Mouse (Mus musculus) myocyte (in vitro differentiated cells): ENCODE measurements around the gene Gm20388. TPM values are rescaled to one million over a fixed set of nuclear protein-coding genes. Genes with fewer than 3 reads are reported as not detected.

Experiments
- H3K27me3 ChIP-seq: one replicate; pipeline ENCODE4 v1.6.1; 2011; ENCODE audit not compliant: control insufficient read depth, insufficient read depth, insufficient read length
- H3K36me3 ChIP-seq: one replicate; pipeline ENCODE4 v1.6.1; 2011; ENCODE audit not compliant: control insufficient read depth, insufficient read depth
- H3K4me2 ChIP-seq: one replicate; pipeline ENCODE4 v1.6.1; 2011; ENCODE audit warnings: low read depth, control low read depth
- H3K4me3 ChIP-seq: one replicate; pipeline ENCODE4 v1.5.1; 2011; ENCODE audit warnings: mild to moderate bottlenecking, control low read depth, moderate library complexity
- H3K79me2 ChIP-seq: one replicate; pipeline ENCODE4 v1.6.1; 2011; ENCODE audit not compliant: control insufficient read depth, insufficient read depth
- H3ac ChIP-seq: one replicate; pipeline ENCODE4 v1.6.1; 2011; ENCODE audit not compliant: control insufficient read depth, insufficient read length
- CEBPB ChIP-seq: IDR thresholded peaks from 2 replicates; pipeline ENCODE4 v1.6.1; 2011; ENCODE audit warnings: mild to moderate bottlenecking, moderate library complexity; ENCODE audit not compliant: poor library complexity, insufficient read depth, severe bottlenecking
- E2F4 ChIP-seq: IDR thresholded peaks from one replicate; pipeline ENCODE4 v1.6.1; 2011; ENCODE audit warnings: mild to moderate bottlenecking, control low read depth, moderate library complexity; ENCODE audit not compliant: insufficient read depth
- MAX ChIP-seq: IDR thresholded peaks from one replicate; pipeline ENCODE4 v1.6.1; 2011; ENCODE audit warnings: low read depth, mild to moderate bottlenecking, control low read depth
- MYOD1 ChIP-seq, 3 experiments: IDR thresholded peaks; one replicate each; pipeline ENCODE4 v1.6.1; 2011; ENCODE audit warnings: control low read depth in 2 of 3, low read depth in 2 of 3, mild to moderate bottlenecking in 2 of 3, moderate library complexity in 1 of 3; ENCODE audit not compliant: insufficient read length in 2 of 3, control insufficient read depth in 1 of 3
- MYOG ChIP-seq, 3 experiments: IDR thresholded peaks; one replicate each; pipeline ENCODE4 v1.6.1; 2011; ENCODE audit warnings: control low read depth in 2 of 3, low read depth in 2 of 3, mild to moderate bottlenecking in 2 of 3; ENCODE audit not compliant: insufficient read length in 2 of 3, control insufficient read depth in 1 of 3, insufficient read depth in 1 of 3
- POLR2A ChIP-seq: IDR thresholded peaks from one replicate; pipeline ENCODE4 v1.6.1; 2011; ENCODE audit warnings: low read depth, mild to moderate bottlenecking, control low read depth, moderate library complexity; ENCODE audit not compliant: insufficient read length
- POLR2AphosphoS2 ChIP-seq: IDR thresholded peaks from one replicate; pipeline ENCODE4 v1.6.1; 2011; ENCODE audit warnings: low read depth, control low read depth; ENCODE audit not compliant: insufficient read length
- REST ChIP-seq: IDR thresholded peaks from one replicate; pipeline ENCODE4 v1.6.1; 2011; ENCODE audit warnings: mild to moderate bottlenecking, control low read depth, moderate library complexity; ENCODE audit not compliant: insufficient read depth, insufficient read length
- SRF ChIP-seq: IDR thresholded peaks from one replicate; pipeline ENCODE4 v1.6.1; 2011; ENCODE audit warnings: low read depth; ENCODE audit not compliant: control insufficient read depth, insufficient read length
- TCF12 ChIP-seq: IDR thresholded peaks from one replicate; pipeline ENCODE4 v1.6.1; 2011; ENCODE audit warnings: mild to moderate bottlenecking, control low read depth; ENCODE audit not compliant: poor library complexity, insufficient read depth, severe bottlenecking
- TCF3 ChIP-seq: IDR thresholded peaks from one replicate; pipeline ENCODE4 v1.6.1; 2011; ENCODE audit warnings: low read depth, control low read depth; ENCODE audit not compliant: insufficient read length
- USF1 ChIP-seq: IDR thresholded peaks from one replicate; pipeline ENCODE4 v1.6.1; 2011; ENCODE audit warnings: low read depth, mild to moderate bottlenecking, control low read depth, moderate library complexity
- polyA plus RNA-seq: library from polyadenylated mRNA; unstranded; fragments of >200 nt; fragmentation: generic; extraction: Trizol; gene quantifications from one replicate; pipeline ENCODE4 v1.2.1, GENCODE M21; 2012; ENCODE audit warnings: missing spikeins

The Gm20388 gene
- polyA plus RNA-seq, 1 experiment: 15.3 TPM

GRCm38 (mm10) chr8:124323356-124323755 lies 4412.7 kb downstream of the Gm20388 start:
- TF ChIP-seq POLR2A: no peak
- TF ChIP-seq TCF3: no peak

DNA sequence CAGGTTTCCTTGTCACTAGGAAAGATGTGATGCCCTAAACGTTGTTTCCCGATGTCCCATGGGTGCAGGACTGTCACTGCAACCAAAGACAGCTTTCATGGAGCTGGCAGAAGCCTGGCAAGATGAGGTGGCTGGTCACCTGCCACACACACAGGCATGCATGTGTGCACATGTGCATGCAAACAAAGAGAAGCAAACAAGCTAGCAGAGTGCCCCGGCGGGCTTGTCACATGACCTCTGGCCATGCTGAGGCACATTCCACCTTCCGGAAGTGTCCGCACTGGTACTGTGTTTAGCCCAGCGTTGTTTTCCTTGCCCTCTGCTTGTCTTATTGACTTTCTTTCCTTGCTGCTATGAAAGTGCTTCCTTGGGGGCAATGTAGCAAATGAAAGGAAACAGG lies 4417.6 kb downstream of the Gm20388 start:
- Histone ChIP-seq H3ac (no peak overlapping the region), H3K79me2 (no peaks in the 10 kb centered on the region), H3K4me2 (no peak overlapping the region), H3K27me3 (no peaks in the 10 kb centered on the region), H3K4me3 (no peak overlapping the region), H3K36me3 (peaks cover 19% of the 10 kb centered on the region)
- no peak for TF ChIP-seq REST
- no peak for TF ChIP-seq SRF
- TF ChIP-seq POLR2AphosphoS2: no peak
- TF ChIP-seq MYOG (IDR thresholded peaks at IDR 0.05; ENCODE audit: control insufficient read depth in 1 of 3, insufficient read depth in 1 of 3, insufficient read length in 2 of 3, low read depth in 2 of 3): no peak
- TF ChIP-seq TCF12: no peak
- no peak for TF ChIP-seq MYOD1 (IDR thresholded peaks at IDR 0.05; ENCODE audit: control insufficient read depth in 1 of 3, insufficient read length in 2 of 3, low read depth in 2 of 3)
- TF ChIP-seq TCF3: no peak
- TF ChIP-seq USF1: no peak
- TF ChIP-seq MAX: no peak

More at GRCm38 (mm10) chr8:124323356-124323755, 4412.7 kb downstream of the Gm20388 start:
- H3K27me3 ChIP-seq: no peaks in the 10 kb centered on the region
- H3ac ChIP-seq: no peak overlapping the region
- no peak overlapping the region for H3K4me2 ChIP-seq
- H3K4me3 ChIP-seq: no peak overlapping the region
- H3K79me2 ChIP-seq: no peaks in the 10 kb centered on the region
- H3K36me3 ChIP-seq: peaks cover 16% of the 10 kb centered on the region

GRCm38 (mm10) chr8:124329690-124330089 lies 4419.0 kb downstream of the Gm20388 start:
- no peak overlapping the region for H3K4me3 ChIP-seq
- H3K36me3 ChIP-seq: peaks cover 19% of the 10 kb centered on the region
- no peaks in the 10 kb centered on the region for H3K27me3 ChIP-seq
- no peaks in the 10 kb centered on the region for H3K79me2 ChIP-seq
- TF ChIP-seq MAX (no peak), MYOD1 (IDR thresholded peaks at IDR 0.05; ENCODE audit: control insufficient read depth in 1 of 3, insufficient read length in 2 of 3, low read depth in 2 of 3) (no peak), POLR2AphosphoS2 (no peak), TCF3 (no peak), TCF12 (no peak), POLR2A (no peak), E2F4 (no peak), USF1 (no peak), MYOG (IDR thresholded peaks at IDR 0.05; ENCODE audit: control insufficient read depth in 1 of 3, insufficient read depth in 1 of 3, insufficient read length in 2 of 3, low read depth in 2 of 3) (no peak), CEBPB (no peak), SRF (no peak), REST (no peak)
- no peak overlapping the region for H3ac ChIP-seq
- no peak overlapping the region for H3K4me2 ChIP-seq

- Histone ChIP-seq H3ac (no peak overlapping the region), H3K4me3 (no peak overlapping the region), H3K4me2 (peak overlapping the region; percentile 70), H3K27me3 (no peaks in the 10 kb centered on the region), H3K79me2 (no peaks in the 10 kb centered on the region), H3K36me3 (peaks cover 12% of the 10 kb centered on the region)
- TF ChIP-seq POLR2AphosphoS2 (no peak), POLR2A (no peak), TCF3 (no peak), CEBPB (no peak), E2F4 (no peak), REST (no peak), SRF (no peak), MAX (no peak), TCF12 (no peak), MYOD1 (IDR thresholded peaks at IDR 0.05; ENCODE audit: control insufficient read depth in 1 of 3, insufficient read length in 2 of 3, low read depth in 2 of 3) (no peak), USF1 (no peak), MYOG (IDR thresholded peaks at IDR 0.05; ENCODE audit: control insufficient read depth in 1 of 3, insufficient read depth in 1 of 3, insufficient read length in 2 of 3, low read depth in 2 of 3) (no peak)
These were observed 4419.8 kb downstream of the Gm20388 start for GRCm38 (mm10) chr8:124330433-124330832.

GRCm38 (mm10) chr8:124331094-124331493 lies 4420.5 kb downstream of the Gm20388 start:
- peaks cover 7% of the 10 kb centered on the region for H3K36me3 ChIP-seq
- TF ChIP-seq SRF (no peak), TCF12 (no peak), POLR2AphosphoS2 (no peak), REST (no peak), E2F4 (no peak), MAX (no peak), TCF3 (no peak), USF1 (no peak), MYOG (IDR thresholded peaks at IDR 0.05; ENCODE audit: control insufficient read depth in 1 of 3, insufficient read depth in 1 of 3, insufficient read length in 2 of 3, low read depth in 2 of 3) (no peak), MYOD1 (IDR thresholded peaks at IDR 0.05; ENCODE audit: control insufficient read depth in 1 of 3, insufficient read length in 2 of 3, low read depth in 2 of 3) (no peak), POLR2A (no peak), CEBPB (no peak)
- H3K4me2 ChIP-seq: peak overlapping the region; percentile 70

More at GRCm38 (mm10) chr8:124331094-124331493, 4420.5 kb downstream of the Gm20388 start:
- Histone ChIP-seq H3K79me2 (no peaks in the 10 kb centered on the region), H3ac (no peak overlapping the region), H3K4me3 (no peak overlapping the region), H3K27me3 (no peaks in the 10 kb centered on the region)
